Mouse (Mus musculus) liver, adult 2 months (tissue): ENCODE data around the gene Ttc21a.

Experiments used
- CTCF ChIP-seq: fragments of 200-500 bp; IDR thresholded peaks from 2 replicates; pipeline ENCODE4 v1.5.1; 2011; ENCODE audit warnings: low read depth, low read length, control low read depth
- POLR2A ChIP-seq: fragments of 200-500 bp; IDR thresholded peaks from 2 replicates; pipeline ENCODE4 v1.6.1; 2011; ENCODE audit warnings: low read length, control low read depth; ENCODE audit not compliant: insufficient read depth; ENCODE audit errors: extremely low read depth

DNA sequence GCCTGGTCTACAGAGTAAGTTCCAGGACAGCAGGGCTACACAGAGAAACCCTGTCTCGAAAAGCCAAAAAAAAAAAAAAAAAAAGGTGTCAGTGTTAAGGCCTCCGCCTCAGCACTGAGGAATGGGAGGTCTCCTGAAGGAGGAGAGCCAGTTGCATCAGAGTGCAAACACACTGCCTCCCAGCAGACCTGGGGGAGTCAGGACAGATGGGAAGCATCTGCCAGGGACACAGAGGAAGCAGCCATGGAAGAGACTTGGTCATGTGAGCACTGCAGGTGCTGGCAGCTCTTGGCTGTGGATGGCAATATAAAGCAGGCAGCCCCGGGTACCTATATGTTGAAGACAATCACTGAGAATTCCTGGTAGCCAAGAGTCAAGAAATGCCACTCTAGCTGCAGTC, 27.5 kb upstream of the Ttc21a start:
- TF ChIP-seq CTCF = no peak
- no peak for TF ChIP-seq POLR2A
